ENCODE assay signal across 8 mouse cellular contexts in genomic region chr19:8984255-8984868, GRCm38 (mm10). TPM values are rescaled to one million over a fixed set of nuclear protein-coding genes. Genes with fewer than 3 reads are reported as not detected.
DNase-seq lines count a peak whose midpoint lies in the region; ATAC-seq lines count a peak whose summit lies in the region.

No protein-coding gene starts in this region.

- ATAC-seq in common myeloid progenitor, adult 5-6 weeks (replicated peaks; ENCODE audit: low read depth, poor library complexity, severe bottlenecking) = peak; percentile 63
- ATAC-seq in intestine, embryonic 16.5 days = no peak
- ATAC-seq in megakaryocyte progenitor cell, adult 5-6 weeks (replicated peaks; ENCODE audit: poor library complexity) = peak; percentile 64
- no peak for ATAC-seq in stomach, embryonic 15.5 days (ENCODE audit: insufficient read depth, low FRiP score, low read depth)
- ATAC-seq in erythroblast, adult 5-6 weeks (replicated peaks; ENCODE audit: low FRiP score, poor library complexity, severe bottlenecking) = no peak

- peak overlapping the region; percentile 80 for H3K27ac ChIP-seq in intestine, embryonic 16.5 days (ENCODE audit: low read length)
- H3K27ac ChIP-seq in stomach, embryonic 15.5 days = peak overlapping the region; percentile 78

- peaks cover 48% of the 10 kb centered on the region for H3K4me1 ChIP-seq in intestine, embryonic 16.5 days (ENCODE audit: control insufficient read depth, insufficient read depth, low read length)
- H3K4me1 ChIP-seq in stomach, embryonic 15.5 days = peaks cover 59% of the 10 kb centered on the region

- H3K4me3 ChIP-seq in intestine, embryonic 16.5 days (ENCODE audit: low read length) = no peak overlapping the region
- no peak overlapping the region for H3K4me3 ChIP-seq in stomach, embryonic 15.5 days (replicated peaks)

- H3K4me2 ChIP-seq in intestine, embryonic 16.5 days (ENCODE audit: low read depth, low read length) = no peak overlapping the region
- 0 out of 2 replicates have a peak overlapping the region, but pooled peaks have one; percentile 5 for H3K4me2 ChIP-seq in stomach, embryonic 15.5 days

- no peak overlapping the region for H3K9ac ChIP-seq in intestine, embryonic 16.5 days (ENCODE audit: low read depth, low read length)
- H3K9ac ChIP-seq in stomach, embryonic 15.5 days = no peak overlapping the region

- no peaks in the 10 kb centered on the region for H3K9me3 ChIP-seq in intestine, embryonic 16.5 days (ENCODE audit: control insufficient read depth, low read length)
- H3K9me3 ChIP-seq in stomach, embryonic 15.5 days = no peaks in the 10 kb centered on the region

- no peaks in the 10 kb centered on the region for H3K27me3 ChIP-seq in intestine, embryonic 16.5 days (replicated peaks; ENCODE audit: control insufficient read depth, insufficient read depth, low read length)
- no peaks in the 10 kb centered on the region for H3K27me3 ChIP-seq in stomach, embryonic 15.5 days (replicated peaks)

- peak; percentile 60 for DNase-seq in 3134 (ENCODE audit: extremely low read depth, insufficient read length, low spot score)
- peak; percentile 99 for DNase-seq in CD4-positive helper T cell, adult 2 months (ENCODE audit: low read depth, low spot score)
- peak; percentile 99 for DNase-seq in heart, adult 11 months

- 0 out of 2 replicates have a peak, but pooled peaks cover 1% of the 10 kb centered on the region for H3K36me3 ChIP-seq in intestine, embryonic 16.5 days (ENCODE audit: control insufficient read depth, insufficient read depth, low read length)
- H3K36me3 ChIP-seq in stomach, embryonic 15.5 days = peaks cover under 1% of the 10 kb centered on the region; the same call in 1 of the 2 replicates

- WGBS in intestine, embryonic 16.5 days = 11% methylated on average over 7 of the region's 7 CpGs
- WGBS in stomach, embryonic 15.5 days = 11% methylated on average over 7 of the region's 7 CpGs

RNA-seq across cellular contexts. Expression of gene Ahnak, which starts 4.7 kb away (rescaled TPM):
- 14.1 and 14.9 TPM in 2 replicates for total RNA-seq in common myeloid progenitor, adult 5-6 weeks (2017)
- 16.5 and 20.8 TPM in 2 replicates for polyA plus RNA-seq in intestine, embryonic 16.5 days (2015; fragmentation: Nextera tagmentation; extraction: Ambion mirVana)
- 6.5 and 10.6 TPM in 2 replicates for total RNA-seq in megakaryocyte progenitor cell, adult 5-6 weeks (2015)
- 11.7 and 17.2 TPM in 2 replicates for total RNA-seq in megakaryocyte progenitor cell, adult 5-6 weeks (2017)
- polyA plus RNA-seq in stomach, embryonic 15.5 days (2015; fragmentation: Nextera tagmentation; extraction: Ambion mirVana) = 32.2 and 43.5 TPM in 2 replicates
- total RNA-seq in erythroblast, adult 5-6 weeks (2015; ENCODE audit: low replicate concordance) = 19.0 and 20.0 TPM in 2 replicates
- total RNA-seq in erythroblast, adult 5-6 weeks (2017; ENCODE audit: low replicate concordance) = 24.3 and 30.2 TPM in 2 replicates

RNA-seq across cellular contexts. Expression of gene Eef1g, which starts 17.5 kb away (rescaled TPM):
- total RNA-seq in common myeloid progenitor, adult 5-6 weeks (2017) = 721 and 789 TPM in 2 replicates
- 392 and 445 TPM in 2 replicates for polyA plus RNA-seq in intestine, embryonic 16.5 days (2015; fragmentation: Nextera tagmentation; extraction: Ambion mirVana)
- total RNA-seq in megakaryocyte progenitor cell, adult 5-6 weeks (2015) = 1,162 and 1,182 TPM in 2 replicates
- 754 and 796 TPM in 2 replicates for total RNA-seq in megakaryocyte progenitor cell, adult 5-6 weeks (2017)
- polyA plus RNA-seq in stomach, embryonic 15.5 days (2015; fragmentation: Nextera tagmentation; extraction: Ambion mirVana) = 383 and 461 TPM in 2 replicates
- total RNA-seq in erythroblast, adult 5-6 weeks (2015; ENCODE audit: low replicate concordance) = 181 and 213 TPM in 2 replicates
- 105 and 149 TPM in 2 replicates for total RNA-seq in erythroblast, adult 5-6 weeks (2017; ENCODE audit: low replicate concordance)

RNA-seq across cellular contexts. Expression of gene Tut1, which starts 30.7 kb away (rescaled TPM):
- 19.9 and 25.9 TPM in 2 replicates for total RNA-seq in common myeloid progenitor, adult 5-6 weeks (2017)
- polyA plus RNA-seq in intestine, embryonic 16.5 days (2015; fragmentation: Nextera tagmentation; extraction: Ambion mirVana) = 30.1 and 31.7 TPM in 2 replicates
- 6.2 and 8.7 TPM in 2 replicates for total RNA-seq in megakaryocyte progenitor cell, adult 5-6 weeks (2015)
- 19.9 and 23.8 TPM in 2 replicates for total RNA-seq in megakaryocyte progenitor cell, adult 5-6 weeks (2017)
- 29.1 and 31.8 TPM in 2 replicates for polyA plus RNA-seq in stomach, embryonic 15.5 days (2015; fragmentation: Nextera tagmentation; extraction: Ambion mirVana)
- total RNA-seq in erythroblast, adult 5-6 weeks (2015; ENCODE audit: low replicate concordance) = 1.0 and 2.7 TPM in 2 replicates
- 2.3 and 6.8 TPM in 2 replicates for total RNA-seq in erythroblast, adult 5-6 weeks (2017; ENCODE audit: low replicate concordance)

RNA-seq across cellular contexts. Expression of gene Mta2, which starts 42.7 kb away (rescaled TPM):
- 151 and 180 TPM in 2 replicates for total RNA-seq in common myeloid progenitor, adult 5-6 weeks (2017)
- 119 and 130 TPM in 2 replicates for polyA plus RNA-seq in intestine, embryonic 16.5 days (2015; fragmentation: Nextera tagmentation; extraction: Ambion mirVana)
- total RNA-seq in megakaryocyte progenitor cell, adult 5-6 weeks (2015) = 57.9 and 63.7 TPM in 2 replicates
- 124 and 138 TPM in 2 replicates for total RNA-seq in megakaryocyte progenitor cell, adult 5-6 weeks (2017)
- polyA plus RNA-seq in stomach, embryonic 15.5 days (2015; fragmentation: Nextera tagmentation; extraction: Ambion mirVana) = 132 and 142 TPM in 2 replicates
- 16.9 and 22.8 TPM in 2 replicates for total RNA-seq in erythroblast, adult 5-6 weeks (2015; ENCODE audit: low replicate concordance)
- total RNA-seq in erythroblast, adult 5-6 weeks (2017; ENCODE audit: low replicate concordance) = 39.5 and 54.4 TPM in 2 replicates

RNA-seq across cellular contexts. Expression of gene Eml3, which starts 55.0 kb away (rescaled TPM):
- total RNA-seq in common myeloid progenitor, adult 5-6 weeks (2017) = 22.9 and 41.2 TPM in 2 replicates
- polyA plus RNA-seq in intestine, embryonic 16.5 days (2015; fragmentation: Nextera tagmentation; extraction: Ambion mirVana) = 22.6 and 23.5 TPM in 2 replicates
- 12.0 and 14.9 TPM in 2 replicates for total RNA-seq in megakaryocyte progenitor cell, adult 5-6 weeks (2015)
- 20.1 and 36.0 TPM in 2 replicates for total RNA-seq in megakaryocyte progenitor cell, adult 5-6 weeks (2017)
- 31.7 and 32.6 TPM in 2 replicates for polyA plus RNA-seq in stomach, embryonic 15.5 days (2015; fragmentation: Nextera tagmentation; extraction: Ambion mirVana)
- 1.7 and 4.8 TPM in 2 replicates for total RNA-seq in erythroblast, adult 5-6 weeks (2015; ENCODE audit: low replicate concordance)
- 6.3 and 8.3 TPM in 2 replicates for total RNA-seq in erythroblast, adult 5-6 weeks (2017; ENCODE audit: low replicate concordance)

Comparison
In these comparisons a context has a peak if more than half of its experiments do, and no peak if none do; other contexts are left out.
1. ATAC-seq: peak in common myeloid progenitor, adult 5-6 weeks (single experiment) and megakaryocyte progenitor cell, adult 5-6 weeks (single experiment); none in intestine, embryonic 16.5 days (single experiment), stomach, embryonic 15.5 days (single experiment) and erythroblast, adult 5-6 weeks (single experiment).
2. Peak in every context shown above with its lines, with median percentiles within 50 percentile points of each other: DNase-seq.